Mouse (Mus musculus): ENCODE results near the gene Ube2f. TPM values are rescaled to one million over a fixed set of nuclear protein-coding genes. Genes with fewer than 3 reads are reported as not detected.

Gene Ube2f
- total RNA-seq, 2 experiments from 2014 or later: 54.8 to 60.2 TPM

GRCm38 (mm10) chr1:91231896-91232295 lies 18.2 kb upstream of the Ube2f start:
- intact Hi-C loops (cut with DNase I): no loop called here
- no peak for DNase-seq

GRCm38 (mm10) chr1:91235395-91235794 lies 14.7 kb upstream of the Ube2f start:
- intact Hi-C loops (cut with DNase I): loop anchor here (5.0 kb wide), 2 partner anchors 123 to 263 kb away; no protein-coding TSS in a partner anchor
- DNase-seq: no peak

- intact Hi-C loops (cut with DNase I): loop anchor here (2.0 to 5.0 kb wide), 3 partner anchors 27 to 265 kb away; no protein-coding TSS in a partner anchor
- no peak for DNase-seq
These were observed 12.4 kb upstream of the Ube2f start for GRCm38 (mm10) chr1:91237676-91238075.

- intact Hi-C loops (cut with DNase I): loop anchor here (1.0 to 5.0 kb wide), 4 partner anchors 28 to 267 kb away; partner anchors contain the start of gene Ramp1
- DNase-seq: peak; percentile 79 to 83
These were observed 11.0 kb upstream of the Ube2f start for GRCm38 (mm10) chr1:91239112-91239511.

GRCm38 (mm10) chr1:91239800-91240199 lies 10.3 kb upstream of the Ube2f start:
- intact Hi-C loops (cut with DNase I): loop anchor here (1.0 to 5.0 kb wide), 4 partner anchors 29 to 267 kb away; partner anchors contain the start of gene Ramp1
- DNase-seq: no peak

- DNase-seq: peak; percentile 32 to 33
- intact Hi-C loops (cut with DNase I): no loop called here
These were observed 9.4 kb upstream of the Ube2f start for GRCm38 (mm10) chr1:91240685-91241084.

GRCm38 (mm10) chr1:91241249-91241648 lies 8.9 kb upstream of the Ube2f start:
- no peak for DNase-seq
- intact Hi-C loops (cut with DNase I): no loop called here

- intact Hi-C loops (cut with DNase I): no loop called here
These were observed 1.9 kb upstream of the Ube2f start for GRCm38 (mm10) chr1:91248242-91248641.

GRCm38 (mm10) chr1:91248970-91249369 lies 1.1 kb upstream of the Ube2f start:
- DNase-seq: no peak
- intact Hi-C loops (cut with DNase I): no loop called here

More at GRCm38 (mm10) chr1:91248242-91248641, 1.9 kb upstream of the Ube2f start:
- no peak for DNase-seq

GRCm38 (mm10) chr1:91250415-91251147 lies 477 bp downstream of the Ube2f start:
- DNase-seq: peak; percentile 33 to 53
- intact Hi-C loops (cut with DNase I): loop anchor here (2.0 kb wide), 1 partner anchor 48 kb away; the partner anchor contains the start of gene Scly

- peak in 1 of 2 experiments; percentile 25 for DNase-seq
These were observed 1.1 kb downstream of the Ube2f start for GRCm38 (mm10) chr1:91251148-91251650.

GRCm38 (mm10) chr1:91251927-91252326 lies 1.8 kb downstream of the Ube2f start:
- intact Hi-C loops (cut with DNase I): loop anchor here (2.0 kb wide), 1 partner anchor 47 kb away; the partner anchor contains the start of gene Scly
- DNase-seq: no peak

More at GRCm38 (mm10) chr1:91251148-91251650, 1.1 kb downstream of the Ube2f start:
- intact Hi-C loops (cut with DNase I): loop anchor here (2.0 kb wide), 1 partner anchor 48 kb away; the partner anchor contains the start of gene Scly

GRCm38 (mm10) chr1:91257918-91258317 lies 7.8 kb downstream of the Ube2f start:
- intact Hi-C loops (cut with DNase I): no loop called here
- DNase-seq: no peak

GRCm38 (mm10) chr1:91259794-91260193 lies 9.7 kb downstream of the Ube2f start:
- intact Hi-C loops (cut with DNase I): no loop called here
- no peak for DNase-seq

GRCm38 (mm10) chr1:91262508-91262907 lies 12.4 kb downstream of the Ube2f start:
- DNase-seq: no peak
- intact Hi-C loops (cut with DNase I): no loop called here

GRCm38 (mm10) chr1:91272260-91272659 lies 22.2 kb downstream of the Ube2f start:
- intact Hi-C loops (cut with DNase I): no loop called here
- DNase-seq: no peak

- intact Hi-C loops (cut with DNase I): no loop called here
- DNase-seq: no peak
These were observed 26.5 kb downstream of the Ube2f start for GRCm38 (mm10) chr1:91276581-91276980.

GRCm38 (mm10) chr1:91277480-91277879 lies 27.4 kb downstream of the Ube2f start:
- DNase-seq: no peak
- intact Hi-C loops (cut with DNase I): no loop called here

GRCm38 (mm10) chr1:91278410-91279119 lies 28.5 kb downstream of the Ube2f start:
- intact Hi-C loops (cut with DNase I): no loop called here
- DNase-seq: no peak

- DNase-seq: no peak
- intact Hi-C loops (cut with DNase I): no loop called here
These were observed 29.0 kb downstream of the Ube2f start for GRCm38 (mm10) chr1:91279126-91279525.

GRCm38 (mm10) chr1:91282582-91282981 lies 32.5 kb downstream of the Ube2f start:
- intact Hi-C loops (cut with DNase I): no loop called here
- DNase-seq: no peak

All from heart, postnatal 10 days (tissue).